Mouse (Mus musculus): ENCODE measurements at regions not wholly inside any gene's neighbourhood (a gene's known extent, or its start where the extent isn't known, plus 50 kb on each side); places are given as distances from the start of the nearest gene placed in this dataset.

DNA sequence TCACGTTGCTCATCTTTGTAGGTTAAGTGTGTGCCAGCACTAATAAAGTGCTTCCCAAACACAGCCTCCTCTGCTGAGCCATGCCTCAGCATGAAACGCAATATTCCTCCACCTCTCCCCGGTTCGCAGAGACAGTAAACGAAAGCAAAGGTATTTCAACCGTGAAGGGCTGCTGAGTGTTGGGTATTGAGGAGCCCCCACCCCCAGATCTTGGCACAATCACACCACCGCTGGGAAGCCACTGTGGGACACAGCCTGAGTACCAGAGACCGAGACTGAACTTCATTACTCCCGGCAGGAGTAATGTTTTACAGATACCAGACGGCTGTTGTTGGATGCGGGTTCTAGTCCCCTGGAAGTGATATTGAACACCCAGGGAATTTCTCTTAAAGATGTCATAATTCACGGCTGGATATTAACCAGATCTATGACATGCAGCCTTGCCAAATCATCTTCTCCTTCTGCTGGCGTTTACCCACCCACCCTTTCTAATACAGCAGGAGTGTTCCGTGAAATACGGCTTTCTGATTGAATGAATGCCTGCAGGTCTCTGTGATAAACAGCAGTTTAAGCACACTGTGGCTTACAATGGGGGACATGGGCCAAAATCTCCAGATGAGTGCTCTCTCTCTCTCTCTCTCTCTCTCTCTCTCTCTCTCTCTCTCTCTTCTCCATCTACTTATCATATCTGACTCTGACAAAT, 328.9 kb downstream of the Pax1 start:
- no peak for DNase-seq

DNA sequence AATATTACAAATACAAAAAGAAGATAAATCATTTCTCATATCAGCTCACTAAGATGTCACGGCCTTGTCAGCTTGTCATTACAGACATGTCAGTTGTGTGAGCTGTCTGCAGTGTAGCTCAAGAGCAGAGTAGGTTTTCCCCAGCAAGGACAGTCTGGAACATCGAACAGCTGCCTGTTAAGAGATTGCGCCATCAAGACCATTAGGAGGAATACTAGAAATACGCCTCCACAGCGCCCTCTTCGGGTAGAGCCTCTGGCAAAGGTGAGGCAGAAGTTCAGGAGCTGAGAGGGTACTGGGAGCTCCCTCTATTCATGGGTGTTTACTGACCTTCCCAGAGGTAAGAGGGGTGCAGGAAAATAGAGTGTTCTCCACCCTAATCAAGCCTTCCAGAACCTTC, 327.0 kb downstream of the Pax1 start:
- DNase-seq, result peak; percentile 19 to 73

DNA sequence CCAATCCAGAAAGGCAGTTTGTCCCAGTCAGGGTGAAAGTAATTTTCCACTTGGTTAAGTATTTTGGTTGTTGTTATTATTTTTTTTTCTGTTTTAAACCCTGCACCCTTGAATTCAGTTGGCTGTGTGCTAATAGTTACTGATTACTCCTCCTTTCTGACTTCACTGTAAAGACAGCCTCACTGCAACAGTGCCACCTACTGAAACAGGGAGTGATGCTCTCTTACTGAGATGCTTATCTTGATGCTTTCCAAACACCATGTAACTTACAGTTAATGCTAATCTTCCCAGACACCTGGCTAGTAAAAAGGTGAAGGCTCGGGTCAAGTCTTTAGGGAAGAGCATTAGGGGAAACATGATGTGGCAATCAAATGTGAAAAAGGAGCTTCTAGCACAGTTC, 294.9 kb downstream of the Pax1 start:
- peak; percentile 1 to 53 for DNase-seq

DNA sequence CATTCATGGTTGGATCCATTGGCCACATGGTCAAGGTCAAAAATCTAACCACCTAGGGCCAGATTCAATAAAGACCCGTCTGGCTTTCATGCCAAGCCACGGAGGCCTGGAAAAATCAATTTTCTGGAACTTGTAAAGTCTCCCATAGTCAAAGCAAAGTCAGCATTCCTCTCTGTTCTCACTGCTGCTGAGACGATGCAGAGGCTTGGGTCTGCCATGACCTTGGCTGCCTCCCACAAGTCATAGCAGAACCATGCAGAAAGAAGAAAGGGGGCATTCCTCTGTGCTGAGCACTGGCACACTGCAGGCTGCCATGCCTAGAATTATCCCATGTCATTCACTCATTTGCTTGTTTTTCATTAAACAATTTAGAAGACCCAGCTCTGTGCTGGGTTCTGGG, 288.5 kb downstream of the Pax1 start:
- DNase-seq, result no peak

DNA sequence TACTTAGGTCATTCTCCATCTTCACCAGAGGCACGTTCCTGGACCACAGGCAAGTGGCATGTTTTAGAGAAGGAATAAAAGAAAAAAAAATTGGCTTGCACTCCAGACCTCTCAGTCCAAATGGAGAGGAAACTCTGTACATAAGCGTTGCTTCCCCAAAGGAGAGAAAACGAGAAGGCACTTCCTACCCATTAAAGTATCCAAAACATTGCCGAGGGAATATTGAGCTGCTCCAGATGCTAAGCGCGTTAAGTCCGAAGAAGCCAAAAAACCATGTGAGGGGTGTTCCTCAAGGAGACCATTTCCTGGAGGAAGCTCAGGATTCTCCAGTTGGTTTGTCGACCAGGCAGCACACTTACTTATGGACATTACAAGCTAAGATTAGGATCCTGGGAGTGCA, 286.2 kb downstream of the Pax1 start:
- DNase-seq, result no peak

DNA sequence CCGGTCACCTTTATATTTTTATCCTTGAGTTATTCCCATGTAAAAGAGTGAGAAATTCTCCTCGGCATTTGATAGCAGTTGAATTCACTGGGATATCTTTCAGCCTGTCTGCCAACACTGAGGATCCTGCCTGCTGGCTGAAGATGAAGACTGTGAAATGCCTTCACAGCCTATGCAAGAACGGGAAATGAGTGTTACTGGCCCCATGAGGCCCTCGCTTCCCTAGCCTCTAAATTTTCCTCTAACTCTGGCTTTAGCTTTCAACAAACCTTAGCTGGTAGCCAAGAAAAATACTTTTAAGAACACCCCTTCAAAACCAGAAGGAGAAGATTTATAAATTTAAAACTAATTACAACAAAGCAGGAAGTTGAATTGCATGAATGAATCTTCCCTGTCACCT, 285.8 kb downstream of the Pax1 start:
- DNase-seq, result no peak

DNA sequence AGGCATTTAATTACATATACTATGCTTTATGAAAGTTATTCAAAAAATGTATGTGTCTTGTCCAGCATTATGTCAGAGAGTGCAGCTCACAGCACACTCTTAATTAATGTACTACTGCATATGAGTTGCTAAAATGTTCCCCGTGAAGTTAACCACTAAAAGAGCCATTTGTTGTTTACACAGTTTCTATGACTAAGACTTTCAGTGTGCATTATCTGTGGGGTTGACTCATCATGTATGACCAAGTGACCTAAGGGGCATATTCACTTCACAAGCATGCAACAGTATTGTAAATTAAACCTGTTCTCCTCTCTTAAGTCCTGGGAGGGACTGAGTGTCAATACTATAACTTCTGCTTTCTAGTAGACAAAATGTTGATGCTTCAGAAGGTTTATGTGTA, 276.2 kb downstream of the Pax1 start:
- DNase-seq, result no peak

DNA sequence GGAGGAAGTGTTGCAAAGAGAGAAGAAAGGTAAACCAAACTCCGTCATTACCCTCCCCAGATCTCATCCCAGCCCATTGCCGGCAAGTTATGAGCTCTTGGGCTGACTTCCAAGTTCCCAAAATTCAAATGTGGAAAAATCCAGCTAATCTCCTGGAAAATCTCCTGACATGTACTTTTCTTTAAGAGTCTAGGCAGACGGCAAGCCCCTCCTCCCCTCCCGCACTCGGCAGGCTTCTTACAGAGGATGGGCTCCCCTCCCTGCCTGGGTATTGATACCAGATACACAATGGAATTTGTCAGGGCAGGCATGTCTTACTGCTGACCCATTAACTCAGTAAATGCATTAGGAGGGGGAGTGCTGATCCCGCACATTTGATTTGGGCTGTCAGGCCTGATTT, 271.0 kb downstream of the Pax1 start:
- no peak for DNase-seq

DNA sequence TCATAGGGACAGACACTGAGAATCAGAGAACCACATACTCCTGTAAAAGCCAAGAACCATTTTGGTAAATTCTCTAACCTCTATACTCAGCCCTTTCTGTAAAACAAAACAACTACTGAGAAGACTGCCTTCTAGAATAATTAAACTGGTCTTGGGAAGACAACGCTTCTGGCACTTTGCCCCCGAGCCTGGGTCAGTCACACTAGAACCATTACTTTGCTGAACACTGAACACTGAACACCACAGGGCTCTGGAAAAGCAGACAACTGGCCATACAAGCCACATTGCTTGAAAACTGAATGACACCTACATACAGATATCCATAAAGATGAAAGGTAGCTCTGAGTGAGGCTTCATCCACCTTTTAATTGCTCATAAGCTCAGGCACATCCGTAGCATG, 268.0 kb downstream of the Pax1 start:
- DNase-seq, result peak; percentile 4 to 52

DNA sequence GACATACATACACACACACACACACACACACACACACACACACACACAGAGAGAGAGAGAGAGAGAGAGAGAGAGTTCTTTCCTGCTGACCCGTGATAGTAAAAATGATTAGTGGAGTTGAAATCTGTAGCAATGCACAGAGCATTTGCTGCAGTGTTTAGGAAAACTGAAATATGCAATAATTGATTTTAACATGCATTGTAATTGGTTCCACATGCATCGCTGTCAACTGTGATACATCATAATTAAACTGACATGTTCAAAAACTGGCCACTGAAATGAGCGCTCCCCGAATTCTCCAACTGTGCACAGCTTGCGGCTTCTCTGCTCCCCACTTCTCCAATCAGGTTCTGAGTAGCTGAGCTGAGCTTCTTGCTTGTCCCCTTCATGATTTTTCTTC, 265.4 kb downstream of the Pax1 start:
- DNase-seq, result no peak

DNA sequence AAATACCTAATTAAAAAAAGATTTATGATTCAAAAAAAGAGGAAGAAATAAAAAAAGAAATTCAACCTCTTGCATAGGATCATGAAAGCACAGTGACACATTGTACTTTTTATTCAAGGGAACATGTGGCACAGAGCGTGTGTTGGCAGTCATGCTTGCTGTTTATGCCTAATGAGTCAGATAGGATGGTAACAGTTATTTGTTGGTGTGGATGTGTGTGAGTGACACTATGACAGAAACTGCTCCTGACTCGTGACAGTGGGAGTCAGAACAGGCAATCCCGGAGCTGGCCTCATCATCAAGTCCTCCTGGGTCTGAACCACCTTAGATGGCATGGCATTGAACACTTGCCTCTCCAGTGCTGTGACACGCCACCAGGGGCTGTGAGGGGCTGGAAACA, 261.4 kb downstream of the Pax1 start:
- no peak for DNase-seq

DNA sequence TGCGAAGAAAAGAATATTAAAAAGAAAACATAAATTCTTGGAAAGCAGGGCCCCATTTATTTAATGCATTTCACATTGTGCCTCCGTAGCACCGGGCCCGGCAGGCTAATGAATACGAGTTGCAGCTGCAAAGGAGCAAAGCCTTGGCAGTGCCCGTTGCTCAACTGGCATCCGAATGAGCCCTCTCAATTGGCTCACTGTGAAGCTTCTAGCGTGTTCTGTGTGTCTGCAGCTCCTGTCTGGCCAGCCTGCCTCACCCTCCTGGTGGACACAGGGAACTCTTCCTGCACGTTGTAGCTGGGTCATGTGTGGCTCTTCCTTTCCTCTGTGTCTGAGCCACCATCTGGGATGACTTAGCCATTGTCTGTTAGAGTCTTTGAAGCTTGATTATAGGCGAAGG, 256.1 kb downstream of the Pax1 start:
- DNase-seq, result no peak

DNA sequence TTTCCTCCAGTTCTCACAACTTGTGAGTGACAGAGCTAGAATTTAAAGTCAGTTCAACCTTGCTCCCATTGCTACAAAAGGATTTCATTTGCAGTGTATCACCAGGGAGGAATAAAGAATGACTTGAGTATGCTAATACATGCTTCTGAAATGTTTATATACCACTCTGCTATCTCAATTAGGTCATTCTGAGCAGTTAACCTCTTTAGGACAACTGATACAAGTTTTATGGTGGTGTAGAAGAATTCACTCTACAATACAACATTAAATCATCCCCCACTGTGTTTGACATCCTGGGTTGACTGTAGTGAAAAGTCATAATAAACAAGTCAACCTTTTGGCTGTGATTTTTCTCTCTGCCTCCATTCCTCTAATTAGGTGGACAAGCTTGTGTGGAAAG, 248.6 kb downstream of the Pax1 start:
- no peak for DNase-seq

DNA sequence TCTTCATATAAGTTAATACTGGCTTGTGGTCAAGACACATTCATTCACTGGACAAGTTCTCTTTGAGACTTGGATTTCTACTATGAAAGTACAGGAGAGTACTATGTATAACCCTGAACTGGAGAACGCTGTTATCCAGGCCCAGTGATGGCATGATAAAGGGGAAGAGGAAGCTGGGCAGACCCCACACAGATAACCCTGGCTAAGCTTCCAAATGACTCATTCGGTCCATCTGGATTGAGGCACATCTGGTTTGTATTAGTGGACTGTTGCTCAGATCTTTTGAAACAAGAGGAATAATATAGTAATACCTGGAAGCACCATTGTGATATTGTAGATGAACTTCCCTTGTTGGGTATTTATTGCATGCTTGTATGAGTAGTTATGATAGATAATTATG, 239.9 kb downstream of the Pax1 start:
- DNase-seq, result no peak

DNA sequence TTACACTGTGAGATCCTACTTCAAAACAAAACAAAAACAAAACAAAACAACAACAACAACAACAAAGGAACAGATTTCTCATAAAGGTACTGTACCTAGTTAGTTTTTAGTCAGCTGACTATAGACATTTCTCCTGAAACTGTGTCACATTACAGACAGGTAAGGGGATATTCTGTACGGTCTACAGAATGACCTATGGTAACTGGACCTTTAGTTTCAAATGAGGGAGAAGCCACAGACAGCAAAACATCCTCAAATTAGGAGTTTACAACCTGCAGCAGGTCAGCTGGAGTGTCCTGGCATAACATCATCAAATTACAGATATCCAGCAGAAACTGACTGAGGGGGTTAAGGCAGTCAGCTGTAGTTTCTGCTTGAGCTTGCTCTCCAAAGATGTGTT, 210.7 kb downstream of the Pax1 start:
- no peak for DNase-seq

DNA sequence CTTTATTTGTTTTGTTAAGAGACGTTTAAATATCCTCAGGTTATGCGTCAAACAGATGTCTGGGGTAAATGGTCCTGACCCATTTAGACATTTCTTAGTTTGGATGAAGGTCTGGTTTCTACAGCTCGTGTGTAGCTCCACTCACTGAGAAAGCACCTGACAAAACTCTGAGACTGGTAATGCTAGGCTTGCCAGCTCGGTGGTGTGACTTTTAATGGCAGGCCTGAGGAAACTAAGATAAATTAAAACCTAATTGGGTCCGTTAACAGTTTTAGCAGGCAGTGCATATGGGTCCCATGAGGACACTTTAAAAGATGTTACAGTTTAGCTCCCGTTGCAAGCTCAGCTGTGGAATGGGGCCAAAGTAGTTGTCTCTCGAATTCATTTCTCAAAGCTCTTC, 199.5 kb downstream of the Pax1 start:
- no peak for DNase-seq

DNA sequence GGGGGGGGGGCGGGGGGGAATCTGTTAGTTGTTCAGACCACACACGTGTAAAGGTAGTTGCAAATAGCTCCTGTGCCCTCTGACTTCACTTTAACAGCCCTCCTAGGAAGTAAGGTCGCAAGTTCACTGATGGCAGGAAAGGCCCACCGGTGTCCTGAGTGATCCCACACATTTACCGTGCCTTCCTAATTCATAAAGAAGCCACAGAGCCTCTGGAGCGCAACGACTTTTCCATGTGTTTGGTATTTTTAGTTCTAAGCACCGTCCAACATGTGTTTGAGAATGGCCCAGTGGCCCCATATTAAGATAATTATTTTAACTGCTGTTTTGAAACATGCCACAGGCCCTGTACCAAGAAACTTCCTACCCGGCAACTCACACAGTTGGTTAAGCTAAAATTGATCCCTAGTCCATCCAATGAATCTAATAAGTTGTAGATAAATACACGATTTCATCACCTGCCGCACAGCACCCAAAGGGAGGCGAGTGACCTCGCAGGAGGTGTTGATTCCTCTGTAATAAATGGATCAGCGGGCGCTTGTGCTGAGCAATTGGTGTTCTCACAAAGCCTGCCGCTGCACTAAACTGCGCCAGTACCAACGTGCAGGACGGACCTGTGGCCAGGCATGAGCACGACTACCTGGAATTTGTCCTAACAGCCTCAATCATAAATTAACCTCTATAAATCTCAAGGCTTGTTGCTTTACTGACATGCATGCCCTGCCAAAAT, 198.9 kb downstream of the Pax1 start:
- DNase-seq, result no peak

DNA sequence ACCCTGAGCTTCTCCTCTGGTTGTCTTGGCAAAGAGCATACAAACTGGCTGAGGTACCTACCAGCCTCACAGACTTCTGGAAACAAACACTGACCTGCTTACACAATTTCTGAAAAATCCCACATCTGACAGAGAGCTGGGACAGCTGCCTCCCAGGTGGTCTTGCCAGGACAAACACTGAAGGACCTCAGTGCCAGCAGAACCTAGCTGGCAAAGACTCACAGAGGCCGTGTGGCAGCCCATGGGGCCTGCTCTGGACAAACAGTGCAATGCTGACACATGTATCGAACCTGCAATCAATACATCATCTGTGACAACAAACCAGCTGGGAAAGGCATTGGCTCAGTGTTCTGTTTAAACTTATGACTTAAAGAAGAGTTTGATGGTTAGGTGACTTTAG, 167.4 kb downstream of the Pax1 start:
- DNase-seq, result no peak

DNA sequence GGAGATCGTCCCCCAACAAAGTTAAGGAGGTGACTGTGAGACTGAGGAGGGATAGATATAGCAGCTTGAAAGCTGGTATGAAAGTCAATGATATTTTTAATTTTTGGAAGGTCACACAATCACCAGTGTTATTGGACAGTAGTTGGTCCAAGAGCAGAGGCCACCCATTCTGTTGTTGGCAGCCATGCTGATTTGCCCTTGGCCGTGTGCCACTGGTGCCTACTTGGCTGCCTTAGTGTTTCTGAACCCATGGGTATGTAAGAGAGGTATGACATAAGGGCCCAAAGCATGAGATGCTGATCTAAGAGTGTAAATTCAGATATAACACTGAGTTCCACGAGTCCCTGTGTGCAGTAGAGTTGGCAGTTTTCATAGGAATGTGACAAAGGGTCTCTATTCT, 153.7 kb downstream of the Pax1 start:
- no peak for DNase-seq

DNA sequence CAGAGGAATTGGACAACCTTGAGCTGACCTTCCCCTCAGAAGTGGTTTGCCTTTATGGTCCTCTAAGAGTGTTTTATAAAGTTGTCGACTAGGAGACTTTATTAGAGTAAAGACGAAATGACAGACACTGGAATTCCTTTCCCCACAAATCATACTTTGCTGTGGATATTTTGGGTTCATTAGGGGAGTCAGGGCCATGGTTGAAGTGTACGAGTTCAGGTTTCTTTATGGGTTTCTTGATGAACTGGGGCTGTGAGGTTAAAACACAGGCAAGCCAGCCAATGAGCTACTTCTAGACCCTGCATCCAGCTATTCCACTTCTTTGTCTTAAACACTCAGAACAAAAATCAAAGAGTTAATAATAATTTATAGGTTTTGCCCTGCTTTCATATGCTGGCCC, 153.0 kb downstream of the Pax1 start:
- no peak for DNase-seq

DNA sequence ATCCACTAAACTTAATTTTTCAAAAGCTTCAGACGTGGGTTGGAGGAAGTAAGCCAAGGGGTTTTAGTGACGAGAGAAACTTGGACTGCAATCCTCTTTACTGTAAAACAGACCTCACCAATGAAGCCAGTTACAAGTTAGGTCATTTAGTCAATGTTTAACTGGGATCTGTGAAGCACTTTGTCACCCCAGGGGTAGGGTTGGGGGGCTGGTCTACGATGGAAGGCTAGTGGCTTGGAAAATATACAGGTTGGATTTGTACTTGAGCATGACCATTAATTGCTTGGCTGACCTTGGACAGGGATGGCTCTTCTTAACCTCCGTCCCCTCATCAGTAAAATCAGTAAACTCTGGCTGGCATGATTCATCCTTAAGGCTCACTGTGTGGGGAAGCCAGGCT, 142.2 kb downstream of the Pax1 start:
- no peak for DNase-seq

DNA sequence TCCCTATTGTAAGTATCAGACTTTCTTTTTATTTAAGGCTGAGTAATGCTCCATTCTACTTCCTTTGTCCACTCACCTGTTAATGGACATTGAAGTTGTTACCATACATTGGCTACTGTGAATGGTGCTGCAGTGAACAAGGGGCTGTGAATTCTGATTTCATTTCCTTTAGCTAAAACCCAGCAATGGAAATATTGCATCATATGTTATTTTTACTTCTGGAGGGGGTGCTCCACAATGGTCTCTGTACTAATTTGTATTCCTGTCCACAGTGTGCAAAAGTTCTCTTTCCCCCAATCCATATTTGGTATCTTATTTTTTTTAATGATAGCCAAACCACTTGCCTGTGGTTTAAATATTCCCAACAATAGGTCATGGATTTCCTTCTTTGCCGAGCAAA, 137.0 kb downstream of the Pax1 start:
- no peak for DNase-seq

DNA sequence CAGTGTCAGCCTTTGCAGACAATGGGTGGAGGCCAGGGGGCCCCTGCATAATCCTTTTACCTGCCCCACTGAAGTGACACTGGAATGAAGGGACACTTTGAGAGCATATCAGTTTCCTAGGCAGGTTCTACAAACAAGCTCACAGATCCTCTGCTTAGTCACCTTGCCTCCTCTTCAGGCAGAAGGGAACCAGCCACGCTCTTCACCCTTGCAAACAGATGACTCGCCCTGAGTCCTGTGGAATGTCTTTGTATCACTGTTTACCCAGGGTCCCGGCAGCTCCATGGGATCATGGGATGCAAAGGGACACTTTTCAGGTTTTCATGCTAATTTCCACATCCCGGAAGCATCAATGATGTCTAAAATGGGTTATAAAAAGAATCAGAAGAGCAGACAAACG, 94.2 kb downstream of the Pax1 start:
- no peak for DNase-seq

DNA sequence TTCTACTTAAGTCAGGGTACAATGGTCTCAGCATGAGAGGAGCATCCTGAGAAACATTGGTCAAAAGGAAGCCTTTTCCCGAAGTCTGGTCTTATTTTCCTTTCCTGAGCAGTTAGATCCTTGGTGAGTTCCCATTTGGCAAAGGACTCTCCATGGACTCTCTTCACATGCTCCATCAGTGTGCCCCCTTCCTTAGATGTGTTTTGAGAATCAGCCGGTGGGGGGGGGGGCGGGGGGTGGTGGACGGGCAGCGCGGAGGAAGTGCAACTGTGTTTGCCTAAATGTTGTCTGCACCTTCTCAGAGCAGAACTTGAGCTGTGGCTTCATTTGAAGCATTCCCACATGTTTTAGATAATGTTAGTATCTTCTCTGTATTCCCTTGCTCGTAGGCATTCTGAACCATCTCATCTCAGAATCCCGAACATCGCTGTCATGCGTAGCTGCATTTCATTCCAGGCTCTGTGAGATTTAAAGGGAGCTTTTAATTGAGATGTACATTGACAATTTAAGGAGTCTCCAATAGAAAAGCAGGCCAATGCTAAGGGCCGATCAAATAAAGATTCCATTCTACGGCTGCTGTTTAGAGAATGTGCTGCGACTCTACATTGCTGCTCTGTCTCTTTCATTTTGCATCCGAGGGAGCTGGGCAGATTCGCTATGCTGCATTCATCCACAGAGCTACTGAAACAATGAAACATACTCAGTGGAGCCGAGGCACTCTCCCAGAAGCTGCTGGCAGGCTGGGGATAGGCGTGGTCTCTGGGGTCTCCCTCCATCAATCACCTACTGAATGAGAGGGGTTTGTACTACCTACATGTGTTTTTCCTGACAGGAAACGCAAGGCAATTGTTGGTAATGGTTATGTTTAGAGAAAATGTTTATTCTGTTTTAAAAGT, 92.9 kb downstream of the Pax1 start:
- no peak for DNase-seq
